Mouse (Mus musculus) G1E (cell line): ENCODE measurements around the gene Dusp13.

ENCODE experiments used
- CTCF ChIP-seq: IDR thresholded peaks from 2 replicates; pipeline ENCODE4 v1.5.1; 2012; ENCODE audit warnings: low read depth, low read length, inconsistent platforms, mixed read lengths
- GATA1 ChIP-seq: IDR thresholded peaks from 2 replicates; pipeline ENCODE4 v1.6.1; 2012; ENCODE audit warnings: borderline replicate concordance, low read length, inconsistent platforms, mixed read lengths

GRCm38 (mm10) chr14:21745149-21745548 lies 5.8 kb downstream of the Dusp13 start:
- TF ChIP-seq CTCF (no peak), GATA1 (no peak)
